Mouse (Mus musculus): Measurements from ENCODE around the gene Srsf12. TPM values are rescaled to one million over a fixed set of nuclear protein-coding genes. Genes with fewer than 3 reads are reported as not detected.
A peak's percentile ranks its signal among the peaks of the same experiment; 100 is the strongest.

The Srsf12 gene
- total RNA-seq, 4 experiments from 2014 or later: not detected

GRCm38 (mm10) chr4:33248915-33249314 lies 40.1 kb downstream of the Srsf12 start:
- DNase-seq (ENCODE audit: low spot score in 2 of 2): no peak

GRCm38 (mm10) chr4:33249716-33250230 lies 41.0 kb downstream of the Srsf12 start:
- DNase-seq (ENCODE audit: low spot score in 2 of 2): no peak

GRCm38 (mm10) chr4:33250867-33251266 lies 42.1 kb downstream of the Srsf12 start:
- no peak for DNase-seq (ENCODE audit: low spot score in 2 of 2)

DNA sequence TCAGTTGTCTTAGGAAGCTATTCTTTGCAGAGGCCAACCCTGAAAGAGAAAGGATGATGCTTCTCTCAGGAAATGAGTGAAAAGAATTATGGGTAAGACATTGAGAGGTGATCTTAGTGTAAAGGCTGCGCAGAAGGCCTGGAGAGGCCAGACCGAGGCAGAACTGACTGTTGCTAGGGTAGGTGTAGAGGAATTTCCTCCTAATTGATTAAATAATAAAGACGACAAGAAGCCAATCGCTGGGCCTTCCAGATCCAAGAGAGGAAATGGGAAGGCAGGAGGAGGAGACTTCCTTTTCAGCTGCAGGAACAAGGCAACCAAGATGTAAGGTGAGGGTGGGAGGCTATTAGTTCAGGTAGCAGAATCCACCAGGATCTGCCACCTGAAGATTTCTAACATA lies 45.9 kb downstream of the Srsf12 start:
- no peak for DNase-seq (ENCODE audit: low spot score in 2 of 2)

GRCm38 (mm10) chr4:33257263-33257964 lies 48.6 kb downstream of the Srsf12 start:
- no peak for DNase-seq (ENCODE audit: low spot score in 2 of 2)

DNA sequence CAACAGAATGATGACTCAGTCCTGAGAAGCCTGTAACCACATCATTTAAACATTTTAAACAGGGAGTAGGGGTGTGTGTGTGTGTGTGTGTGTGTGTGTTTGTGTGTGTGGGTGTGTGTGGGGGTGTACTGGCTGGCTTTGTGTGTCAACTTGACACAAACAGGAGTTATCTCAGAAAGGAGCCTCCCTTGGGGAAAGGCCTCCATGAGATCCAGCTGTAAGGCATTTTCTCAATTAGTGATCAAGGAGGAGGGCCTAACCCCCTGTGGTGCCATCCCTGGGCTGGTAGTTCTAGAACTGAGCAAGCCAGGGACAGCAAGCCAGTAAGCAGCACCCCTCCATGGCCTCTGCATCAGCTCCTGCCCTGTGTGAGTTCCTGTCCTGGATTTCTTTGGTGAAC lies 51.5 kb downstream of the Srsf12 start:
- DNase-seq (ENCODE audit: low spot score in 2 of 2): no peak

- DNase-seq (ENCODE audit: low spot score in 2 of 2): peak; percentile 88 to 90
Measured at GRCm38 (mm10) chr4:33261311-33261753, 52.5 kb downstream of the Srsf12 start.

GRCm38 (mm10) chr4:33262897-33263296 lies 54.1 kb downstream of the Srsf12 start:
- DNase-seq (ENCODE audit: low spot score in 2 of 2): no peak

- no peak for DNase-seq (ENCODE audit: low spot score in 2 of 2)
Measured at GRCm38 (mm10) chr4:33264979-33265726, 56.4 kb downstream of the Srsf12 start.

- DNase-seq (ENCODE audit: low spot score in 2 of 2): no peak
Measured at GRCm38 (mm10) chr4:33270386-33271314, 61.9 kb downstream of the Srsf12 start.

DNA sequence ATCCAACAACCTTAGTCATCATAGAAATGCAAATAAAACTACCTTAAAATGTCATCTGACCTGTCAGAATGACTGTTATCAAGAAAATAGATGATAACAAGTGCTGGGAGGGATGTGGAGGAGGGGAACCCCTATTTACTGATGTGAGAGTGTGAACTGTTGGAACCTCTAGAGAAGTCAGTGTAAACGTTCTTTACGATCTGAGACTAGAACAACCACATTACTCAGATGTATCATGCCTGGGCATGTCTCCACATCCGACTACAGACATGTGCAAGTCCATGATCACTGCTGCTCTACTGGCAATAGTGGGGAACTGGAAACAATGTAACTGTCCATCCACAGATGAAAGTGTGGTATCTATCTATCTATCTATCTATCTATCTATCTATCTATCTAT lies 64.6 kb downstream of the Srsf12 start:
- no peak for DNase-seq (ENCODE audit: low spot score in 2 of 2)

DNA sequence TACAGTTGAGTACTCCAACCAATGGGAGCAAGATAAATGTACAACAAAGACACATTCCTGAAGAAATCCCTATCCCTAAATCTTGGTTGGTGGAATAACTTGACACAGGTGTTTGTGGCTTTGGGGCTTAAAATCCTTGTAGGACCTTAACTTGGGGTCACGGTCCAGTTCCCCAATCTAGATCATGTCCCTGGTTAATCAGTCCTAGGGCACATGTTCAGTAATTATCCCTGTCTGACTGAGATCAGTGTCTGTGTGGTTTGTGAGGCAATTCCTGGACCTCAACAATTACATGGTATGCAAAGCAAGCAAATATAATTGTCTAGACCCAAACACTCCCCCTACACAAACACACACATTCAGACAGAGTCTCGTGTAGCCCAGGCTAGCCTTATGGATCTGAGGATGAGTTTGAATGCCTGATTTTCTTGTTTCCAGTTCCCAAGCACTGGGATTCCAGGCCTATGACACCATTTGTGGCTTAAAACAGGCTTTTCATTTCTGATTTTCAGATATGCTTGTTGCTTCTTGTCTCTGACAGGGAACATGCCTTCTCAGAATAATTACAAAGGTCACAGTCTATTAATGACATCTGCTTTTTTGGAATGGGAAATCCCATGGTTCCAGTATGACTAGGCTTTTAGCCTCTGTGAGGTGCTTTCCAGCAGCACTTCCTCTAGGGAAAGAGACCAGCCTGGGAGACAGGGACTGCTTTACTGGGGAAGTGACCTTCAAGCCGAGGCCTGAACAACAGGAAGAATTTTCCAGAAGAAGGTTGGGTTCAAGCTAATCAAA lies 73.3 kb downstream of the Srsf12 start:
- no peak for DNase-seq (ENCODE audit: low spot score in 2 of 2)

Other genes starting within 250 kb of the Srsf12 start
- gene Rragd, start 226.0 kb upstream of the Srsf12 start, total RNA-seq (2022): 100 to 1,000 TPM; 200 to 232 (median 207) TPM
- gene Ube2j1, start 177.6 kb upstream of the Srsf12 start, total RNA-seq (2022): 10 to 100 TPM; 43.6 to 53.6 (median 49.1) TPM
- gene Gabrr2, start 146.0 kb upstream of the Srsf12 start, total RNA-seq (2022): 1 to 10 TPM; 1.4 to 2.2 (median 1.9) TPM
- under 1 TPM in 3 of 4 experiments, not detected in 1; 0.13 to 0.31 (median 0.20) TPM for gene Gabrr1, start 76.5 kb upstream of the Srsf12 start, total RNA-seq (2022)
- 10 to 100 TPM; 31.5 to 42.9 (median 34.1) TPM for gene Pm20d2, start 19.3 kb upstream of the Srsf12 start, total RNA-seq (2022)
- gene Pnrc1, start 81.2 kb downstream of the Srsf12 start, total RNA-seq (2022): 100 to 1,000 TPM; 275 to 322 (median 295) TPM
- 1 to 10 TPM; 6.4 to 8.4 (median 7.6) TPM for gene Rngtt, start 101.3 kb downstream of the Srsf12 start, total RNA-seq (2022)